Mouse (Mus musculus) midbrain, embryonic 16.5 days (tissue): ENCODE data around the gene Mbd5. TPM values are rescaled to one million over a fixed set of nuclear protein-coding genes. Genes with fewer than 3 reads are reported as not detected.

Experiments used
- ATAC-seq: fragments of 200-750 bp; cut with Nextera tagmentation; 2 replicates; pipeline ENCODE4 v1.8.0; 2017; ENCODE audit warnings: moderate TSS enrichment
- H3K27ac ChIP-seq: fragments of 300-500 bp; sonication (generic); 2 replicates; pipeline ENCODE4 v1.5.1; 2014; ENCODE audit warnings: mild to moderate bottlenecking, low read length, mixed read lengths
- H3K27me3 ChIP-seq: fragments of 300-500 bp; sonication (generic); 2 replicates; pipeline ENCODE4 v1.6.1; 2014; ENCODE audit warnings: low read depth, low read length, mixed read lengths; ENCODE audit not compliant: control insufficient read depth, insufficient read depth
- H3K36me3 ChIP-seq: fragments of 300-500 bp; sonication (generic); 2 replicates; pipeline ENCODE4 v1.6.1; 2014; ENCODE audit warnings: mild to moderate bottlenecking, low read length, moderate library complexity, mixed read lengths; ENCODE audit not compliant: control insufficient read depth, insufficient read depth
- H3K4me1 ChIP-seq: fragments of 300-500 bp; sonication (generic); 2 replicates; pipeline ENCODE4 v1.6.1; 2014; ENCODE audit warnings: mild to moderate bottlenecking, low read length, mixed read lengths; ENCODE audit not compliant: control insufficient read depth, insufficient read depth
- H3K4me2 ChIP-seq: fragments of 300-500 bp; sonication (generic); 2 replicates; pipeline ENCODE4 v1.6.1; 2014; ENCODE audit warnings: mild to moderate bottlenecking, low read length, mixed read lengths
- H3K4me3 ChIP-seq: fragments of 300-500 bp; sonication (generic); 2 replicates; pipeline ENCODE4 v1.5.1; 2014; ENCODE audit warnings: low read depth, mild to moderate bottlenecking, low read length, moderate library complexity, mixed read lengths
- H3K9ac ChIP-seq: fragments of 300-500 bp; sonication (generic); 2 replicates; pipeline ENCODE4 v1.6.1; 2014; ENCODE audit warnings: low read depth, low read length, mixed read lengths
- H3K9me3 ChIP-seq: fragments of 300-500 bp; sonication (generic); replicated peaks from 2 replicates; pipeline ENCODE4 v1.6.1; 2014; ENCODE audit warnings: mild to moderate bottlenecking, low read length, mixed read lengths; ENCODE audit not compliant: control insufficient read depth, poor library complexity, severe bottlenecking
- WGBS: fragments of 180-500 bp; shearing (Covaris S2); extraction: QIAGEN DNeasy Blood & Tissue Kit; methylation state at CpG from one replicate; pipeline ENCODE4 v1.1.7; 2014; 5-methylcytosine and 5-hydroxymethylcytosine counted together
- polyA plus RNA-seq: library from polyadenylated mRNA; unstranded; fragments of >200 nt; fragmentation: Nextera tagmentation; extraction: Ambion mirVana; gene quantifications from 2 replicates; pipeline ENCODE4 v1.2.1, GENCODE M21; 2015

The Mbd5 gene
- 32.4 and 37.7 TPM in 2 replicates for polyA plus RNA-seq

DNA sequence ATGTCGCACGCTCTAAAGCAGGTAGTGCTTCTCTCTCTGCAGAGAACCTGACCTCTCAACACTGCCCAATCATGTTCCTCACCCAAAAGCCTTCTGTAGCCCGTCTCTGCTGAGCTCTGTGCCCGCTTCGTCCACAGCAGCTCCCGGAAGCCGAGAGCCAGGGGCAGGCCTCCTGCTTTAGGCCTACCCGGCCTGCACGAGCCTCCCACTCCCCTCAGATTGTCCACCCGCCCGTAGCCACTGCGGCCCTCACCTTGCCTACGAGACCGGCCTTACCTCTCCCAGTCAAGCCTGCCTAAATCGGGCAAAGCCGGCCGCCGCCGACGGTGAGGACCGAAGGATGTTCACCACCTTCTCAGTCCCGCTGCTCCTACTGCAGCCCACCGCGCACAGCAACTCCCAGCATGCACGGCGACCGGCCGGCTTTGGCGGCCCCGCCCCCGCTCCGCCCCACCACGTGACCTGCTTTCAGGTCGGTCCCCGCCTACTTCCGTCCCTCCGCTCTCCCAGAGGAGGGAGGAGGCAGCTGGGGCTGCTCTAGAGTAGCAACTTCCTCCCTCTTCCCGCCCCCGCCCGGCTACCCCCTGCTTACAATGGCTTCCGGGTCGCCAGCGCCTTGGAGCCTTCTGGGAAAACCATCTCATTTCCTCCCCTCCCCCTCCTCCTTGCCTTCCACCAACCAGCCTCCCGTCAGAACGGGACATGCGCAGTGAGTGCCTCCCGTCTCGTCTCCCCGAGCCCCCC is at the start of gene Mbd5:
TSS of gene Mbd5 (plus strand) at position 668 of the 744 bp plus-strand sequence.
- Histone ChIP-seq H3K4me1 (peaks cover 21% of the 10 kb centered on the region), H3K4me3 (peak within 1 kb of the TSS; percentile 85), H3K9me3 (no peaks in the 10 kb centered on the region), H3K27ac (peak within 1 kb of the TSS; percentile 90), H3K27me3 (no peaks in the 10 kb centered on the region), H3K4me2 (peak within 1 kb of the TSS; percentile 79), H3K36me3 (no peaks in the 10 kb centered on the region), H3K9ac (peak within 1 kb of the TSS; percentile 96)
- ATAC-seq, result peak; percentile 98
- under 1% methylated on average over 47 of the region's 49 CpGs for WGBS

GRCm38 (mm10) chr2:48908866-48909265 is 40.4 kb upstream of the Mbd5 start:
- Histone ChIP-seq H3K36me3 (0 out of 2 replicates have a peak, but pooled peaks cover 9% of the 10 kb centered on the region), H3K4me2 (no peak overlapping the region), H3K4me1 (no peaks in the 10 kb centered on the region), H3K27ac (no peak overlapping the region), H3K27me3 (no peaks in the 10 kb centered on the region), H3K9me3 (no peaks in the 10 kb centered on the region), H3K9ac (no peak overlapping the region), H3K4me3 (no peak overlapping the region)
- no peak for ATAC-seq
- WGBS, result 58% methylated on average over 2 of the region's 2 CpGs

GRCm38 (mm10) chr2:48914185-48914584 is 35.1 kb upstream of the Mbd5 start:
- Histone ChIP-seq H3K27ac (no peak overlapping the region), H3K4me1 (no peaks in the 10 kb centered on the region), H3K4me2 (no peak overlapping the region), H3K27me3 (no peaks in the 10 kb centered on the region), H3K9me3 (no peaks in the 10 kb centered on the region), H3K4me3 (no peak overlapping the region), H3K9ac (no peak overlapping the region), H3K36me3 (peaks cover 7% of the 10 kb centered on the region)
- no peak for ATAC-seq
- WGBS, result 89% methylated on average over 1 of the region's 1 CpGs

DNA sequence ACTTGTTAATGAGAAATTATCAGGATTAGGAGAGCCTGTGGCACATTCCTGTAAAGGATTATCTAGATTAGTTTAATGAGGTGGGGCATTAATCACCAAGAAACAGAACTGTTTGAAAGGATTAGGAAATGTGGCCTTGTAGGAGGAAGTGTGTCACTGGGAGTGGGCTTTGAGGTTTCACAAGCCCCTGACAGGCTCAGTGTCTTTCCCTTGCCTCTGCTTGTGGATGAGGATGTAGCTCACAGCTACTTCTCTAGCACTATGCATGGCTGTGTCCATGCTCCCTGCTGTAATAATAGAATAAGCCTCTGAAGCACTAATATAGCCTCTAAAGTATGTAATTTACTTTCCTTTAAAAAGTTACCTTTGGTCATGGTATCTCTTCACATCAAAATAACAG is 33.5 kb upstream of the Mbd5 start:
- H3K4me1 ChIP-seq, result no peaks in the 10 kb centered on the region
- H3K9me3 ChIP-seq, result no peaks in the 10 kb centered on the region
- H3K36me3 ChIP-seq, result peaks cover 7% of the 10 kb centered on the region
- no peak for ATAC-seq
- H3K4me3 ChIP-seq, result no peak overlapping the region
- no peak overlapping the region for H3K9ac ChIP-seq
- H3K27ac ChIP-seq, result no peak overlapping the region
- no peak overlapping the region for H3K4me2 ChIP-seq
- no peaks in the 10 kb centered on the region for H3K27me3 ChIP-seq

DNA sequence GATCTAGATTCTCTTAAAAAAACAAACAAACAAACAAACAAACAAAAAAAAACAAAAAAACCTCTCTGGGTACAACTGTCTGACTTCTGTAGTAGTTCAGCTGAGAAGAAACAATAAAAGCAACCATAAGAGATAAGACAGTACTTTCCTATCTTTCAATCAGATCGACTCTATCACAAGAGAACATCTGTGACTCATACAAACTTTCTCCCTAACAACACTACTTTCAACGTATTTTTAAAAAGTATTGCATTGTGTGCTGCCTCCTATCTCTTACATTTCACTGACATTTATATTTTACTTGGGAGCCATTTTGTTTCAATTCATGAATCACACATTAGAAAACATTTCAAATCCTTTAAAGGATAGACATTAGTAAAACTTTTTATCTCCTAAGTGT is 14.2 kb upstream of the Mbd5 start:
- 94% methylated on average over 2 of the region's 2 CpGs for WGBS
- ATAC-seq, result no peak

GRCm38 (mm10) chr2:48947761-48948160 is 1.5 kb upstream of the Mbd5 start:
- 81% methylated on average over 3 of the region's 3 CpGs for WGBS
- Histone ChIP-seq H3K36me3 (no peaks in the 10 kb centered on the region), H3K4me2 (peak overlapping the region; percentile 79), H3K9me3 (no peaks in the 10 kb centered on the region), H3K4me1 (peaks cover 19% of the 10 kb centered on the region), H3K27me3 (no peaks in the 10 kb centered on the region), H3K4me3 (peak overlapping the region; percentile 85), H3K9ac (0 out of 2 replicates have a peak overlapping the region, but pooled peaks have one; percentile 38), H3K27ac (no peak overlapping the region)
- ATAC-seq, result no peak

More for the DNA sequence above, 14.2 kb upstream of the Mbd5 start:
- no peaks in the 10 kb centered on the region for H3K4me1 ChIP-seq
- no peaks in the 10 kb centered on the region for H3K9me3 ChIP-seq
- H3K9ac ChIP-seq, result no peak overlapping the region
- no peak overlapping the region for H3K4me3 ChIP-seq
- H3K4me2 ChIP-seq, result no peak overlapping the region
- no peak overlapping the region for H3K27ac ChIP-seq
- H3K36me3 ChIP-seq, result peaks cover 5% of the 10 kb centered on the region; the same call in 1 of the 2 replicates
- no peaks in the 10 kb centered on the region for H3K27me3 ChIP-seq

DNA sequence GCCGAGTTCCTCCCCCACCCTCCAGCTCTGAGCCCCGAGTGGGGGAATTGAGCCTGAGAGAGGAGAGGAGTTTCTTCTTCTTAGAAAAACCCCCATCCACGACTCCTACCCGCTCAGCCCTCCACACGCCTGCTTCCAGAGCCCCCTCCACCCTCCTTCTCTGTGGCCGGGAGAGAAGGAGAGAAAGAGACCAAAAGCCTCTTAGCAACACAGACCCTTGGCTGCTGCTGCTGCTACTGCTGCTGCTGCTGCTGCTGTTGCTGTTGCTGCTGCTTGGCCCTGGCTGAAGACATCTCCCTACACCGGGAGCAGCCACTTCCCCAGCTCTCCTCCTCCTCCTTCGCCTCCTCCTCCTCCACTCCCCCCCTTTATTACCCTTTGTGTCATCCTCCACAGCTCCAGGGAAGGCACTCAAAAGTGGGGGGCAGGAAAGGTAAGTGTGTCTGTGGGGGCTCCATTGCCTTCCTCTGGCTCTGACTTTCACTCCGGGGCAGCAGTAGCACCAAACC is 489 bp downstream of the Mbd5 start:
- peak overlapping the region; percentile 77 for H3K9ac ChIP-seq
- peak; percentile 76 for ATAC-seq
- no peaks in the 10 kb centered on the region for H3K27me3 ChIP-seq
- WGBS, result 0% methylated on average over 8 of the region's 9 CpGs
- peak overlapping the region; percentile 70 for H3K4me3 ChIP-seq
- no peaks in the 10 kb centered on the region for H3K36me3 ChIP-seq
- H3K27ac ChIP-seq, result peak overlapping the region; percentile 90
- H3K4me2 ChIP-seq, result peak overlapping the region; percentile 70
- no peaks in the 10 kb centered on the region for H3K9me3 ChIP-seq
- H3K4me1 ChIP-seq, result peaks cover 21% of the 10 kb centered on the region

DNA sequence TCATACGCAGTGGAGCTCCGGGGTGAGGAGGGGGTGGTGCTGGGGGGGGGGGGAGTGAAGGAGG is 776 bp downstream of the Mbd5 start, which contains the start of gene Orc4:
TSS of gene Orc4 (minus strand) at position 26 of the 64 bp plus-strand sequence.
- Histone ChIP-seq H3K36me3 (no peaks in the 10 kb centered on the region), H3K9me3 (no peaks in the 10 kb centered on the region), H3K27me3 (no peaks in the 10 kb centered on the region), H3K4me3 (peak within 1 kb of the TSS; percentile 85), H3K27ac (peak within 1 kb of the TSS; percentile 90), H3K4me2 (peak within 1 kb of the TSS; percentile 70), H3K4me1 (peaks cover 21% of the 10 kb centered on the region), H3K9ac (peak within 1 kb of the TSS; percentile 77)
- WGBS, result 0% methylated on average over 2 of the region's 2 CpGs
- ATAC-seq, result no peak

DNA sequence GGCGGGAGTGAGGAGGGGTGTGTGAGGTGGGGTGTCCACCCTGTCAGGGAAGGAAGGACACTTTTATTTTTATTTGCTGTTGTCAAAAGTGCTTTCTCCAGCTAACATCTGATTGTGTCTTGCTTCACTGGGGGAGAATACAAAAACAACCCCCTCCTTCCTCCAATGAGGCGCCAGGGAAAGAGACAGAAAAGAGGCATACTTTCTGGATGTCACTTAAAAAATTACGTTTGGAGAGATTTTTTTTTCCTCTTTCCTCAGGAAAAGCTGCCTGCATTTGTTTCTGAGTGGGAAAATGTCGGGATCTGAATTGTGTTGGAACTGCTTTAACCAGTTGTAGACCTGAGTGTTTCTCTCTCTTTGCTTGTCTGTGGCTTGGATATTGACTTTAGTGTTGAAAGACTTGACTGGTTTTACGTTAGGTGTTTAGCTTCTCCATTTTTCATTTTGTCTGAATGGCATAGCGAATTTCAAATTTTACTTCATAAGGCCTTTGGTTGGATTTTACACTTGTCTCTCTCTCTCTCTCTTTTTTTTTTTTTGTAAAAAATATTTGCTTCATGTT is 1.1 kb downstream of the Mbd5 start:
- peak overlapping the region; percentile 90 for H3K27ac ChIP-seq
- 7% methylated on average over 6 of the region's 6 CpGs for WGBS
- peaks cover 21% of the 10 kb centered on the region for H3K4me1 ChIP-seq
- peak overlapping the region; percentile 70 for H3K4me3 ChIP-seq
- H3K4me2 ChIP-seq, result peak overlapping the region; percentile 70
- no peaks in the 10 kb centered on the region for H3K27me3 ChIP-seq
- no peaks in the 10 kb centered on the region for H3K36me3 ChIP-seq
- H3K9me3 ChIP-seq, result no peaks in the 10 kb centered on the region
- H3K9ac ChIP-seq, result peak overlapping the region; percentile 77
- no peak for ATAC-seq
